Mouse (Mus musculus): Measurements from ENCODE around the gene Ecpas. TPM values are rescaled to one million over a fixed set of nuclear protein-coding genes. Genes with fewer than 3 reads are reported as not detected.

Gene Ecpas
- 38.6 and 40.5 TPM in 2 replicates for polyA plus RNA-seq (2012; rRNA removed)

GRCm38 (mm10) chr4:58912629-58913335 lies at the start of gene Ecpas:
TSS of gene Ecpas (minus strand) at chr4:58912749.
- H3K4me1 ChIP-seq (ENCODE audit: control insufficient read depth, insufficient read depth, low read length), result peaks cover 2% of the 10 kb centered on the region; the same call in 1 of the 2 replicates
- peak within 1 kb of the TSS; percentile 100 for H3K27ac ChIP-seq (ENCODE audit: insufficient read depth, low read length)
- TF ChIP-seq CTCF (IDR thresholded peaks at IDR 0.05; ENCODE audit: extremely low read depth, insufficient read depth, low read length), result no peak
- TF ChIP-seq POLR2A (IDR thresholded peaks at IDR 0.05; ENCODE audit: extremely low read depth, insufficient read depth, low read length), result no peak
- H3K4me3 ChIP-seq (ENCODE audit: insufficient read depth, low read length), result peak within 1 kb of the TSS; percentile 83

GRCm38 (mm10) chr4:58961719-58962118 lies 49.2 kb upstream of the Ecpas start:
- TF ChIP-seq POLR2A (IDR thresholded peaks at IDR 0.05; ENCODE audit: extremely low read depth, insufficient read depth, low read length) (no peak), CTCF (IDR thresholded peaks at IDR 0.05; ENCODE audit: extremely low read depth, insufficient read depth, low read length) (no peak)
- Histone ChIP-seq H3K4me3 (ENCODE audit: insufficient read depth, low read length) (no peak overlapping the region), H3K27ac (ENCODE audit: insufficient read depth, low read length) (no peak overlapping the region), H3K4me1 (ENCODE audit: control insufficient read depth, insufficient read depth, low read length) (no peaks in the 10 kb centered on the region)

DNA sequence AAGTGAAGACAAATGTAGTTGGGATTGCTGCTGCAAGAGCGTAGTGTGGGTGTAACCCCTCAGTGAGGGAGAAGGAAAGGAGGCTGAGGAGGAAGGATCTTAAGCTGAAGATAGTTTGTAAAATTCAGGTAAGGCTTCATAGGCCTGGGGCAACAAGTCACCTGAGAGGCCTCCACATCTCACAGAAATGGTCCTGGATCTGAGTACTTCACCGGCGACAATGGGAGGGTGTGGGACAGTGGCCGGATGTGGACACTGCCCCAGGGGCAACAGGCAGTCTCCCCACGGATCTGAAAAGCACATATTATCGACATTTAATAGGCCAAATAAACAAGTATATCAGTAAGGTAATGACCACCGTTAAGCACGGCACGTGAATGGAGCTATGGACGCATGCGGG lies 40.1 kb upstream of the Ecpas start:
- no peak overlapping the region for H3K27ac ChIP-seq (ENCODE audit: insufficient read depth, low read length)
- H3K4me1 ChIP-seq (ENCODE audit: control insufficient read depth, insufficient read depth, low read length), result peaks cover 1% of the 10 kb centered on the region; the same call in 1 of the 2 replicates
- TF ChIP-seq CTCF (IDR thresholded peaks at IDR 0.05; ENCODE audit: extremely low read depth, insufficient read depth, low read length) (no peak), POLR2A (IDR thresholded peaks at IDR 0.05; ENCODE audit: extremely low read depth, insufficient read depth, low read length) (no peak)
- H3K4me3 ChIP-seq (ENCODE audit: insufficient read depth, low read length), result no peak overlapping the region

GRCm38 (mm10) chr4:58948391-58948790 lies 35.8 kb upstream of the Ecpas start:
- Histone ChIP-seq H3K4me1 (ENCODE audit: control insufficient read depth, insufficient read depth, low read length) (peaks cover 3% of the 10 kb centered on the region; the same call in 1 of the 2 replicates), H3K4me3 (ENCODE audit: insufficient read depth, low read length) (no peak overlapping the region), H3K27ac (ENCODE audit: insufficient read depth, low read length) (no peak overlapping the region)
- TF ChIP-seq POLR2A (IDR thresholded peaks at IDR 0.05; ENCODE audit: extremely low read depth, insufficient read depth, low read length) (no peak), CTCF (IDR thresholded peaks at IDR 0.05; ENCODE audit: extremely low read depth, insufficient read depth, low read length) (no peak)

DNA sequence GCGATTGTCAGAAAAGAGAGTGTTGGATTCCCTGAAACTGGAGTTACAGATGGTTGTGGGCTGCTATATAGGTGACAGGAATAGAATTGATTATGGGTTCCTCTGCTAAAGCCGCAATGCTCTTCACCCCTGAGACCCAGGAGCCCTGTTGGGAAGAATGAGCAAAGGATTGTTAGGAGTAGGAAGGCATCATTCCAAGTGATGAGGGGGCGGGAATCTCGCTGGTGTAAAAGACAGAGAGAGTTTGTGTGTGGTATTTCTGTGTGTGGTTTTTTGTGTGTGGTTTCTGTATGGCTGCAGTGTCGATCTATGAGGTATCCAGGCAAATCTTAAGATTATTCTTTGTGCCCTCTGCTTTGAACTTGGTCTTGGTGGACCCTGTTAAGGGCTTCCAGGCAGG lies 32.1 kb upstream of the Ecpas start:
- no peak overlapping the region for H3K27ac ChIP-seq (ENCODE audit: insufficient read depth, low read length)
- TF ChIP-seq POLR2A (IDR thresholded peaks at IDR 0.05; ENCODE audit: extremely low read depth, insufficient read depth, low read length), result no peak
- no peak for TF ChIP-seq CTCF (IDR thresholded peaks at IDR 0.05; ENCODE audit: extremely low read depth, insufficient read depth, low read length)
- H3K4me3 ChIP-seq (ENCODE audit: insufficient read depth, low read length), result peak overlapping the region; percentile 74
- peaks cover 3% of the 10 kb centered on the region; the same call in 1 of the 2 replicates for H3K4me1 ChIP-seq (ENCODE audit: control insufficient read depth, insufficient read depth, low read length)

GRCm38 (mm10) chr4:58944206-58944553 lies 31.6 kb upstream of the Ecpas start:
- Histone ChIP-seq H3K4me1 (ENCODE audit: control insufficient read depth, insufficient read depth, low read length) (peaks cover 3% of the 10 kb centered on the region; the same call in 1 of the 2 replicates), H3K27ac (ENCODE audit: insufficient read depth, low read length) (peak overlapping the region; percentile 32; the same call in 1 of the 2 replicates), H3K4me3 (ENCODE audit: insufficient read depth, low read length) (peak overlapping the region; percentile 74)
- TF ChIP-seq CTCF (IDR thresholded peaks at IDR 0.05; ENCODE audit: extremely low read depth, insufficient read depth, low read length) (no peak), POLR2A (IDR thresholded peaks at IDR 0.05; ENCODE audit: extremely low read depth, insufficient read depth, low read length) (no peak)

- peak; percentile 84 for TF ChIP-seq POLR2A (IDR thresholded peaks at IDR 0.05; ENCODE audit: extremely low read depth, insufficient read depth, low read length)
- no peak for TF ChIP-seq CTCF (IDR thresholded peaks at IDR 0.05; ENCODE audit: extremely low read depth, insufficient read depth, low read length)
- H3K27ac ChIP-seq (ENCODE audit: insufficient read depth, low read length), result peak within 1 kb of the TSS; percentile 32
- peak within 1 kb of the TSS; percentile 74 for H3K4me3 ChIP-seq (ENCODE audit: insufficient read depth, low read length)
- H3K4me1 ChIP-seq (ENCODE audit: control insufficient read depth, insufficient read depth, low read length), result peaks cover 3% of the 10 kb centered on the region; the same call in 1 of the 2 replicates
Observed at GRCm38 (mm10) chr4:58943420-58944205, 31.1 kb upstream of the Ecpas start, which contains the start of gene Zkscan16. TSS of gene Zkscan16 (plus strand) at chr4:58943628.

DNA sequence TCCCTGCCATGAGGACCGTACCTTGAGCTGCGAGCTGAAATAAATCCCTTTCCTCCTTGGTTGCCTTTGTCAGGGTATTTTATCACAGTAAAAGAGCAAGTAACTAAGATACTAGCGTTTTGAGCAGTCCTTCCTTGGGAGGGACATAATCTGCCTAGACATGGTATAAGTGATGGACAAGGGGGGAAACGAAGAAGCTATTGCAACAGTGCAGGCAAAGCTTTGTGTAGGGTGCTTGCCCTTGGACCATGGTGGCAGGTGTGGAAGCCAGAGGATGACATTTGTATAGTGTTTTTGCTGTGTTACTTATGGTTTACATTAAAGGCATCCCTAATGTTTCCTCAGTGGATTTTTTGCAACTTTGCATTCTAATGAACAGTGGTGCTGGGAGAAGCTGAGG lies 30.4 kb upstream of the Ecpas start:
- H3K4me1 ChIP-seq (ENCODE audit: control insufficient read depth, insufficient read depth, low read length), result 0 out of 2 replicates have a peak, but pooled peaks cover 1% of the 10 kb centered on the region
- peak overlapping the region; percentile 74 for H3K4me3 ChIP-seq (ENCODE audit: insufficient read depth, low read length)
- peak overlapping the region; percentile 6; the same call in 1 of the 2 replicates for H3K27ac ChIP-seq (ENCODE audit: insufficient read depth, low read length)
- no peak for TF ChIP-seq POLR2A (IDR thresholded peaks at IDR 0.05; ENCODE audit: extremely low read depth, insufficient read depth, low read length)
- no peak for TF ChIP-seq CTCF (IDR thresholded peaks at IDR 0.05; ENCODE audit: extremely low read depth, insufficient read depth, low read length)

- no peak overlapping the region for H3K4me3 ChIP-seq (ENCODE audit: insufficient read depth, low read length)
- 0 out of 2 replicates have a peak, but pooled peaks cover 1% of the 10 kb centered on the region for H3K4me1 ChIP-seq (ENCODE audit: control insufficient read depth, insufficient read depth, low read length)
- no peak overlapping the region for H3K27ac ChIP-seq (ENCODE audit: insufficient read depth, low read length)
- TF ChIP-seq CTCF (IDR thresholded peaks at IDR 0.05; ENCODE audit: extremely low read depth, insufficient read depth, low read length), result no peak
Observed at GRCm38 (mm10) chr4:58941638-58942037, 29.1 kb upstream of the Ecpas start.
